Mouse (Mus musculus) layer of hippocampus, adult 18-20 months (tissue): ENCODE data around the gene P4ha2. TPM values are rescaled to one million over a fixed set of nuclear protein-coding genes. Genes with fewer than 3 reads are reported as not detected.

Experiments
- total RNA-seq, 2 experiments: library from RNA; stranded (reverse); gene quantifications; 2 replicates each; pipeline ENCODE4 v1.2.3; 2021

P4ha2 gene
- total RNA-seq, 2 experiments from 2014 or later: 26.9 to 30.7 TPM

Other genes with a start within 250 kb of the P4ha2 start
- 1 to 10 TPM; 7.4 to 7.9 TPM for gene Gm12216, start 240.8 kb upstream of the P4ha2 start, total RNA-seq
- 10 to 100 TPM in 1 of 2 experiments, 1 to 10 TPM in 1; 10.0 to 11.6 TPM for gene Slc22a5, start 208.4 kb upstream of the P4ha2 start, total RNA-seq
- gene Slc22a21, start 119.8 kb upstream of the P4ha2 start, total RNA-seq: 1 to 10 TPM; 1.0 to 1.3 TPM
- 1 to 10 TPM; 6.1 to 6.7 TPM for gene Slc22a4, start 72.0 kb upstream of the P4ha2 start, total RNA-seq
- gene Pdlim4, start 31.1 kb upstream of the P4ha2 start, total RNA-seq: 10 to 100 TPM; 14.8 to 15.4 TPM
- gene Csf2, start 149.6 kb downstream of the P4ha2 start, total RNA-seq: not detected
- gene Il3, start 167.2 kb downstream of the P4ha2 start, total RNA-seq: not detected
- 100 to 1,000 TPM; 171 to 189 TPM for gene Acsl6, start 203.7 kb downstream of the P4ha2 start, total RNA-seq